8 mouse cellular contexts compared by ENCODE assay signal in the genomic region with DNA sequence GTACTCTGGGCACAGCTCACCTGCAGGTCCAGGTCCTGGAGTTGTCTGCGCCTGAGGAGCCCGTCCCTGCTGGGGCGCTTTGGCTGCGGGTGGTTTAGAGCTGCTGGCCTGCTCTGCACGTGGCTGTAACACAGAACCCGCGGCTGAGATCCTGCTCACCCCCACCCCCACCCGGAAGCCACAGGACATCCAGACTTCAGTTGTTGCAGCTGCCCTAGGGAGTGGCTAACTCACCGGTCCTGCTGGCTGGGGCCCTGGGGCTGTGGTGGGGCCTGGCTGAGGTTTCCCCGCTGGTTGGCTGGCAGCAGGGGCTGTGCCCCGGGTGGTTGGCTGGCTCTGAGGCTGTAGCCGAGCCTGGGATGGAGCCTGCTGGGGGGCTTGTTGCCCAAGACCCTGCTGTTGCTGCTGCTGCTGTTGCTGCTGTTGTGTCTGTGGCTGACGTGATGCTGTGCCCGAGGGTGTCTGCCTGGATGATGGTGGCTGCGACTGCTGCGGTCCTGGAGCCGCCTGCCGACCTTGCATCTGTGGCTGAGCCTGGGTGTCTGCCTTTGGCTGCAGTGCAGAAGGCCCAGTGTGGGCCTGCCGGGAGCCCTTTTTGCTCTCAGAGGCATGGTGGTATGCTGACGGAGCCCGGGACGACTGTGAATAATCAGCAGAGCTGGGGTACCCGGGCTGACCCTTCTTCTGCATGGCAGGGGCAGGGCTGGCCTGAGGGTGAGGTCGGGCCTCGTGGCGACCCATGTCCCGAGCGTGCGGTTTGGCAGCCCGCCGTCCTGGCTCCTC. TPM values are rescaled to one million over a fixed set of nuclear protein-coding genes. Genes with fewer than 3 reads are reported as not detected.
DNase-seq lines count a peak whose midpoint lies in the region; ATAC-seq and TF ChIP-seq lines count a peak whose summit lies in the region.

No protein-coding gene starts in this region.

- TF ChIP-seq EP300 in heart, postnatal 0 days (IDR thresholded peaks at IDR 0.05; ENCODE audit: low read depth) = no peak
- 0 out of 2 replicates have a peak, but pooled peaks have one; percentile 48 for TF ChIP-seq EP300 in ES-Bruce4 (IDR thresholded peaks at IDR 0.05; ENCODE audit: insufficient read depth, low read depth, low read length)

- no peaks in the 10 kb centered on the region for H3K27me3 ChIP-seq in heart, postnatal 0 days (ENCODE audit: control insufficient read depth, insufficient read depth, low read length)
- no peaks in the 10 kb centered on the region for H3K27me3 ChIP-seq in ES-Bruce4 (ENCODE audit: control insufficient read depth, insufficient read depth, low read length, poor library complexity, severe bottlenecking)
- H3K27me3 ChIP-seq in embryonic facial prominence, embryonic 14.5 days (replicated peaks; ENCODE audit: control insufficient read depth, insufficient read depth, low read length) = no peaks in the 10 kb centered on the region
- H3K27me3 ChIP-seq in liver, embryonic 11.5 days (replicated peaks; ENCODE audit: control insufficient read depth, insufficient read depth, low read length) = peaks cover 7% of the 10 kb centered on the region
- H3K27me3 ChIP-seq in stomach, embryonic 16.5 days (ENCODE audit: control insufficient read depth, insufficient read depth, low read length) = no peaks in the 10 kb centered on the region

- H3K9me3 ChIP-seq in heart, postnatal 0 days (replicated peaks; ENCODE audit: control insufficient read depth, low read length) = no peaks in the 10 kb centered on the region
- H3K9me3 ChIP-seq in ES-Bruce4 (replicated peaks; ENCODE audit: control insufficient read depth, insufficient read depth, low read length, poor library complexity, severe bottlenecking) = no peaks in the 10 kb centered on the region
- no peaks in the 10 kb centered on the region for H3K9me3 ChIP-seq in embryonic facial prominence, embryonic 14.5 days (ENCODE audit: control insufficient read depth, low read length)
- no peaks in the 10 kb centered on the region for H3K9me3 ChIP-seq in liver, embryonic 11.5 days (ENCODE audit: control insufficient read depth, low read length)
- H3K9me3 ChIP-seq in stomach, embryonic 16.5 days (replicated peaks; ENCODE audit: control insufficient read depth, low read length) = no peaks in the 10 kb centered on the region

- no peak overlapping the region for H3K9ac ChIP-seq in heart, postnatal 0 days (replicated peaks; ENCODE audit: low read depth, low read length)
- H3K9ac ChIP-seq in ES-Bruce4 (ENCODE audit: low read depth, poor library complexity, severe bottlenecking) = peak overlapping the region; percentile 17
- H3K9ac ChIP-seq in embryonic facial prominence, embryonic 14.5 days (ENCODE audit: low read depth, low read length) = peak overlapping the region; percentile 47
- H3K9ac ChIP-seq in liver, embryonic 11.5 days (ENCODE audit: low read depth, low read length) = peak overlapping the region; percentile 80
- H3K9ac ChIP-seq in stomach, embryonic 16.5 days (ENCODE audit: low read length) = peak overlapping the region; percentile 55

- no peak for DNase-seq in heart, postnatal 0 days (ENCODE audit: low spot score)
- no peak for DNase-seq in heart, adult 18-20 months
- peak; percentile 74 for DNase-seq in embryonic facial prominence, embryonic 14.5 days (ENCODE audit: low spot score)
- DNase-seq in liver, embryonic 11.5 days (ENCODE audit: low spot score) = peak; percentile 75
- no peak for DNase-seq in left cerebral cortex, postnatal 36 days (ENCODE audit: low spot score in 2 of 2)
- DNase-seq in spleen, adult 12 weeks (ENCODE audit: low spot score) = no peak

- no peaks in the 10 kb centered on the region for H3K4me1 ChIP-seq in heart, postnatal 0 days (ENCODE audit: control insufficient read depth, insufficient read depth)
- no peaks in the 10 kb centered on the region for H3K4me1 ChIP-seq in ES-Bruce4 (ENCODE audit: control insufficient read depth, insufficient read depth, low read length)
- peaks cover 11% of the 10 kb centered on the region for H3K4me1 ChIP-seq in embryonic facial prominence, embryonic 14.5 days (ENCODE audit: control insufficient read depth, insufficient read depth, low read length)
- H3K4me1 ChIP-seq in liver, embryonic 11.5 days (replicated peaks; ENCODE audit: control insufficient read depth, insufficient read depth, low read length) = peaks cover 24% of the 10 kb centered on the region
- H3K4me1 ChIP-seq in stomach, embryonic 16.5 days (ENCODE audit: control insufficient read depth, insufficient read depth, low read length) = peaks cover 12% of the 10 kb centered on the region

- H3K4me3 ChIP-seq in heart, postnatal 0 days (ENCODE audit: low read depth, low read length) = no peak overlapping the region
- H3K4me3 ChIP-seq in ES-Bruce4 (ENCODE audit: low read depth, low read length) = peak overlapping the region; percentile 21
- 0 out of 2 replicates have a peak overlapping the region, but pooled peaks have one; percentile 3 for H3K4me3 ChIP-seq in embryonic facial prominence, embryonic 14.5 days (ENCODE audit: low read depth, low read length)
- peak overlapping the region; percentile 58 for H3K4me3 ChIP-seq in liver, embryonic 11.5 days (ENCODE audit: low read depth, low read length)
- peak overlapping the region; percentile 27 for H3K4me3 ChIP-seq in stomach, embryonic 16.5 days (replicated peaks; ENCODE audit: low read length)

- no peaks in the 10 kb centered on the region for H3K36me3 ChIP-seq in heart, postnatal 0 days (replicated peaks; ENCODE audit: control insufficient read depth, insufficient read depth, low read length)
- no peaks in the 10 kb centered on the region for H3K36me3 ChIP-seq in ES-Bruce4 (ENCODE audit: control insufficient read depth, insufficient read depth, low read length, poor library complexity, severe bottlenecking)
- no peaks in the 10 kb centered on the region for H3K36me3 ChIP-seq in embryonic facial prominence, embryonic 14.5 days (ENCODE audit: control insufficient read depth, insufficient read depth, low read length)
- H3K36me3 ChIP-seq in liver, embryonic 11.5 days (ENCODE audit: control insufficient read depth, insufficient read depth, low read length) = no peaks in the 10 kb centered on the region
- H3K36me3 ChIP-seq in stomach, embryonic 16.5 days (ENCODE audit: control insufficient read depth, insufficient read depth, low read length) = no peaks in the 10 kb centered on the region

- TF ChIP-seq POLR2A in ES-Bruce4 (IDR thresholded peaks at IDR 0.05; ENCODE audit: insufficient read depth, low read length) = no peak

- no peak for ATAC-seq in heart, postnatal 0 days (ENCODE audit: insufficient read depth, low read depth)
- peak; percentile 82 for ATAC-seq in embryonic facial prominence, embryonic 14.5 days (ENCODE audit: low read depth)
- peak; percentile 81 for ATAC-seq in liver, embryonic 11.5 days (replicated peaks; ENCODE audit: low FRiP score)
- peak; percentile 90 for ATAC-seq in stomach, embryonic 16.5 days (ENCODE audit: insufficient read depth, low FRiP score)

- no peak for TF ChIP-seq CTCF in heart, postnatal 0 days (IDR thresholded peaks at IDR 0.05; ENCODE audit: low read depth)
- no peak for TF ChIP-seq CTCF in ES-Bruce4 (IDR thresholded peaks at IDR 0.05; ENCODE audit: low read depth, low read length)

- peak overlapping the region; percentile 31; the same call in 1 of the 2 replicates for H3K4me2 ChIP-seq in heart, postnatal 0 days (ENCODE audit: low read depth, low read length)
- peak overlapping the region; percentile 42 for H3K4me2 ChIP-seq in embryonic facial prominence, embryonic 14.5 days (ENCODE audit: low read depth, low read length)
- peak overlapping the region; percentile 71 for H3K4me2 ChIP-seq in liver, embryonic 11.5 days
- H3K4me2 ChIP-seq in stomach, embryonic 16.5 days (ENCODE audit: low read depth, low read length) = peak overlapping the region; percentile 41

- intact Hi-C loops in left cerebral cortex, postnatal 36 days (cut with DNase I) = no loop called here

- no peak overlapping the region for H3K27ac ChIP-seq in heart, postnatal 0 days (ENCODE audit: low read depth)
- H3K27ac ChIP-seq in ES-Bruce4 (ENCODE audit: insufficient read depth, low read length) = no peak overlapping the region
- H3K27ac ChIP-seq in embryonic facial prominence, embryonic 14.5 days (replicated peaks; ENCODE audit: low read depth, low read length) = peak overlapping the region; percentile 65
- H3K27ac ChIP-seq in liver, embryonic 11.5 days (ENCODE audit: low read depth, low read length) = peak overlapping the region; percentile 73
- H3K27ac ChIP-seq in stomach, embryonic 16.5 days (ENCODE audit: low read length) = peak overlapping the region; percentile 72

- WGBS in heart, postnatal 0 days = 52% methylated on average over 31 of the region's 31 CpGs
- 36% methylated on average over 22 of the region's 31 CpGs for WGBS in embryonic facial prominence, embryonic 14.5 days
- WGBS in liver, embryonic 11.5 days = 39% methylated on average over 31 of the region's 31 CpGs
- WGBS in stomach, embryonic 16.5 days = 42% methylated on average over 31 of the region's 31 CpGs

RNA-seq across cellular contexts. Expression of a gene that starts 10.6 kb away (rescaled TPM):
- total RNA-seq in heart, postnatal 0 days (2014; rRNA removed; ENCODE audit: low replicate concordance) = 36.5 and 43.5 TPM in 2 replicates
- 32.8 TPM in 2 replicates for polyA plus RNA-seq in heart, postnatal 0 days (2015; fragmentation: Nextera tagmentation; extraction: Ambion mirVana)
- total RNA-seq in heart, adult 18-20 months (2021) = 10 to 100 TPM; 37.4 to 48.3 TPM
- polyA plus RNA-seq in ES-Bruce4 (2011; ENCODE audit: insufficient read depth, insufficient read length, low read depth, missing spikeins) = 37.6 and 48.1 TPM in 2 replicates
- polyA plus RNA-seq in embryonic facial prominence, embryonic 14.5 days (2014; fragmentation: Nextera tagmentation; extraction: Ambion mirVana) = 39.9 and 48.6 TPM in 2 replicates
- 159 and 167 TPM in 2 replicates for polyA plus RNA-seq in liver, embryonic 11.5 days (2014; fragmentation: Nextera tagmentation; extraction: Ambion mirVana)
- polyA plus RNA-seq in stomach, embryonic 16.5 days (2015; fragmentation: Nextera tagmentation; extraction: Ambion mirVana) = 75.1 and 82.7 TPM in 2 replicates
- 10 to 100 TPM; 23.9 to 39.4 TPM for total RNA-seq in left cerebral cortex, postnatal 36 days (2021)

RNA-seq across cellular contexts. Expression of a gene that starts 21.8 kb away (rescaled TPM):
- total RNA-seq in heart, postnatal 0 days (2014; rRNA removed; ENCODE audit: low replicate concordance) = 40.5 and 60.2 TPM in 2 replicates
- 24.6 and 32.9 TPM in 2 replicates for polyA plus RNA-seq in heart, postnatal 0 days (2015; fragmentation: Nextera tagmentation; extraction: Ambion mirVana)
- 10 to 100 TPM; 83.4 to 86.8 TPM for total RNA-seq in heart, adult 18-20 months (2021)
- polyA plus RNA-seq in ES-Bruce4 (2011; ENCODE audit: insufficient read depth, insufficient read length, low read depth, missing spikeins) = 19.7 and 20.9 TPM in 2 replicates
- polyA plus RNA-seq in embryonic facial prominence, embryonic 14.5 days (2014; fragmentation: Nextera tagmentation; extraction: Ambion mirVana) = 22.9 and 30.2 TPM in 2 replicates
- 59.1 and 59.2 TPM in 2 replicates for polyA plus RNA-seq in liver, embryonic 11.5 days (2014; fragmentation: Nextera tagmentation; extraction: Ambion mirVana)
- 31.2 and 32.8 TPM in 2 replicates for polyA plus RNA-seq in stomach, embryonic 16.5 days (2015; fragmentation: Nextera tagmentation; extraction: Ambion mirVana)
- total RNA-seq in left cerebral cortex, postnatal 36 days (2021) = 100 to 1,000 TPM in 1 of 2 experiments, 10 to 100 TPM in 1; 77.6 to 107 TPM

RNA-seq across cellular contexts. Expression of a gene that starts 24.7 kb away (rescaled TPM):
- not detected in 2 replicates for total RNA-seq in heart, postnatal 0 days (2014; rRNA removed; ENCODE audit: low replicate concordance)
- polyA plus RNA-seq in heart, postnatal 0 days (2015; fragmentation: Nextera tagmentation; extraction: Ambion mirVana) = 0.07 TPM in 1 of 2 replicates, not detected in the other
- under 1 TPM in 1 of 2 experiments, not detected in 1; 0.36 TPM for total RNA-seq in heart, adult 18-20 months (2021)
- 1.2 and 3.0 TPM in 2 replicates for polyA plus RNA-seq in ES-Bruce4 (2011; ENCODE audit: insufficient read depth, insufficient read length, low read depth, missing spikeins)
- polyA plus RNA-seq in embryonic facial prominence, embryonic 14.5 days (2014; fragmentation: Nextera tagmentation; extraction: Ambion mirVana) = 0.89 and 1.5 TPM in 2 replicates
- polyA plus RNA-seq in liver, embryonic 11.5 days (2014; fragmentation: Nextera tagmentation; extraction: Ambion mirVana) = 9.7 and 12.5 TPM in 2 replicates
- polyA plus RNA-seq in stomach, embryonic 16.5 days (2015; fragmentation: Nextera tagmentation; extraction: Ambion mirVana) = 7.8 and 8.7 TPM in 2 replicates
- not detected for total RNA-seq in left cerebral cortex, postnatal 36 days (2021)

RNA-seq across cellular contexts. Expression of a gene that starts 52.0 kb away (rescaled TPM):
- 1.4 and 7.6 TPM in 2 replicates for total RNA-seq in heart, postnatal 0 days (2014; rRNA removed; ENCODE audit: low replicate concordance)
- 1.4 and 1.6 TPM in 2 replicates for polyA plus RNA-seq in heart, postnatal 0 days (2015; fragmentation: Nextera tagmentation; extraction: Ambion mirVana)
- total RNA-seq in heart, adult 18-20 months (2021) = 1 to 10 TPM; 1.4 to 1.8 TPM
- polyA plus RNA-seq in ES-Bruce4 (2011; ENCODE audit: insufficient read depth, insufficient read length, low read depth, missing spikeins) = 0.24 and 0.61 TPM in 2 replicates
- 4.1 and 4.6 TPM in 2 replicates for polyA plus RNA-seq in embryonic facial prominence, embryonic 14.5 days (2014; fragmentation: Nextera tagmentation; extraction: Ambion mirVana)
- 2.3 TPM in 2 replicates for polyA plus RNA-seq in liver, embryonic 11.5 days (2014; fragmentation: Nextera tagmentation; extraction: Ambion mirVana)
- 3.9 and 4.5 TPM in 2 replicates for polyA plus RNA-seq in stomach, embryonic 16.5 days (2015; fragmentation: Nextera tagmentation; extraction: Ambion mirVana)
- total RNA-seq in left cerebral cortex, postnatal 36 days (2021) = 1 to 10 TPM; 1.7 to 1.8 TPM

RNA-seq across cellular contexts. Expression of a gene that starts 55.9 kb away (rescaled TPM):
- total RNA-seq in heart, postnatal 0 days (2014; rRNA removed; ENCODE audit: low replicate concordance) = 13.1 and 18.1 TPM in 2 replicates
- 15.7 and 17.2 TPM in 2 replicates for polyA plus RNA-seq in heart, postnatal 0 days (2015; fragmentation: Nextera tagmentation; extraction: Ambion mirVana)
- 10 to 100 TPM; 10.5 to 10.6 TPM for total RNA-seq in heart, adult 18-20 months (2021)
- polyA plus RNA-seq in ES-Bruce4 (2011; ENCODE audit: insufficient read depth, insufficient read length, low read depth, missing spikeins) = 9.7 and 10.2 TPM in 2 replicates
- polyA plus RNA-seq in embryonic facial prominence, embryonic 14.5 days (2014; fragmentation: Nextera tagmentation; extraction: Ambion mirVana) = 36.6 and 37.0 TPM in 2 replicates
- 26.5 and 30.0 TPM in 2 replicates for polyA plus RNA-seq in liver, embryonic 11.5 days (2014; fragmentation: Nextera tagmentation; extraction: Ambion mirVana)
- polyA plus RNA-seq in stomach, embryonic 16.5 days (2015; fragmentation: Nextera tagmentation; extraction: Ambion mirVana) = 49.3 and 56.1 TPM in 2 replicates
- total RNA-seq in left cerebral cortex, postnatal 36 days (2021) = 10 to 100 TPM; 14.4 to 17.0 TPM

Comparison
In these comparisons a context has a peak if more than half of its experiments do, and no peak if none do; other contexts are left out.
1. DNase-seq: peak in embryonic facial prominence, embryonic 14.5 days (single experiment) and liver, embryonic 11.5 days (single experiment); none in heart, postnatal 0 days (single experiment), heart, adult 18-20 months (0 of 2), left cerebral cortex, postnatal 36 days (0 of 2) and spleen, adult 12 weeks (single experiment).
2. H3K27ac ChIP-seq: peak in embryonic facial prominence, embryonic 14.5 days (single experiment), liver, embryonic 11.5 days (single experiment) and stomach, embryonic 16.5 days (single experiment); none in heart, postnatal 0 days (single experiment) and ES-Bruce4 (single experiment).
3. Peak in every context shown above with its lines, with median percentiles within 50 percentile points of each other: H3K4me2 ChIP-seq.